Mouse (Mus musculus): ENCODE measurements at regions not wholly inside any gene's neighbourhood (a gene's known extent, or its start where the extent isn't known, plus 50 kb on each side); places are given as distances from the start of the nearest gene placed in this dataset.

GRCm38 (mm10) chr2:105523297-105523802 lies 124.2 kb upstream of the Rcn1 start:
- DNase-seq: peak; percentile 7 to 14
- intact Hi-C loops (cut with DNase I): loop anchor here (1.0 kb wide), 1 partner anchor 559 kb away; no protein-coding TSS in a partner anchor

GRCm38 (mm10) chr2:105525111-105525610 lies 126.0 kb upstream of the Rcn1 start:
- intact Hi-C loops (cut with DNase I): no loop called here
- no peak for DNase-seq

GRCm38 (mm10) chr2:105528535-105528934 lies 129.4 kb upstream of the Rcn1 start:
- intact Hi-C loops (cut with DNase I): no loop called here
- no peak for DNase-seq

GRCm38 (mm10) chr2:105544099-105544498 lies 124.6 kb upstream of the Pax6 start:
- DNase-seq: no peak
- intact Hi-C loops (cut with DNase I): no loop called here

- no peak for DNase-seq
- intact Hi-C loops (cut with DNase I): no loop called here
Measured at GRCm38 (mm10) chr2:105552092-105552491, 116.6 kb upstream of the Pax6 start.

GRCm38 (mm10) chr2:105586782-105587181 lies 81.9 kb upstream of the Pax6 start:
- DNase-seq: no peak
- intact Hi-C loops (cut with DNase I): no loop called here

- intact Hi-C loops (cut with DNase I): no loop called here
- no peak for DNase-seq
Measured at GRCm38 (mm10) chr2:105594131-105594530, 74.6 kb upstream of the Pax6 start.

GRCm38 (mm10) chr2:105604553-105605116 lies 64.1 kb upstream of the Pax6 start:
- intact Hi-C loops (cut with DNase I): no loop called here

GRCm38 (mm10) chr2:105607969-105608538 lies 60.6 kb upstream of the Pax6 start:
- intact Hi-C loops (cut with DNase I): no loop called here
- no peak for DNase-seq

More at GRCm38 (mm10) chr2:105604553-105605116, 64.1 kb upstream of the Pax6 start:
- no peak for DNase-seq

- DNase-seq: no peak
- intact Hi-C loops (cut with DNase I): no loop called here
Measured at GRCm38 (mm10) chr2:105608756-105609155, 59.9 kb upstream of the Pax6 start.

- intact Hi-C loops (cut with DNase I): no loop called here
- no peak for DNase-seq
Measured at GRCm38 (mm10) chr2:105611014-105611413, 57.7 kb upstream of the Pax6 start.

GRCm38 (mm10) chr2:105611651-105612050 lies 57.0 kb upstream of the Pax6 start:
- DNase-seq: no peak
- intact Hi-C loops (cut with DNase I): no loop called here

GRCm38 (mm10) chr2:105612051-105612664 lies 56.5 kb upstream of the Pax6 start:
- DNase-seq: no peak
- intact Hi-C loops (cut with DNase I): no loop called here

GRCm38 (mm10) chr2:105612706-105613105 lies 56.0 kb upstream of the Pax6 start:
- intact Hi-C loops (cut with DNase I): no loop called here

GRCm38 (mm10) chr2:105613243-105613642 lies 55.5 kb upstream of the Pax6 start:
- DNase-seq: no peak
- intact Hi-C loops (cut with DNase I): no loop called here

More at GRCm38 (mm10) chr2:105612706-105613105, 56.0 kb upstream of the Pax6 start:
- DNase-seq: no peak

- intact Hi-C loops (cut with DNase I): loop anchor here (1.0 to 2.0 kb wide), 4 partner anchors 293 to 578 kb away; no protein-coding TSS in a partner anchor
Measured at GRCm38 (mm10) chr2:105615891-105616733, 52.6 kb upstream of the Pax6 start.

More at GRCm38 (mm10) chr2:105615891-105616733, 52.6 kb upstream of the Pax6 start:
- DNase-seq: peak; percentile 21 to 31

All from heart, postnatal 36 days (tissue).